ENCODE assay signal across 8 mouse cellular contexts in genomic region chr5:148904846-148905245, GRCm38 (mm10). TPM values are rescaled to one million over a fixed set of nuclear protein-coding genes. Genes with fewer than 3 reads are reported as not detected.
A peak's percentile ranks its signal among the peaks of the same experiment; 100 is the strongest.
DNase-seq lines count a peak whose midpoint lies in the region; ATAC-seq and TF ChIP-seq lines count a peak whose summit lies in the region.

No protein-coding gene starts in this region.

- no peak overlapping the region for H3K9ac ChIP-seq in midbrain, postnatal 0 days (replicated peaks; ENCODE audit: low read length, poor library complexity, severe bottlenecking)
- H3K9ac ChIP-seq in midbrain, embryonic 13.5 days (replicated peaks), result no peak overlapping the region
- H3K9ac ChIP-seq in lung, embryonic 16.5 days (ENCODE audit: low read length), result no peak overlapping the region

- peak; percentile 32 to 70 for DNase-seq in adrenal gland, adult (ENCODE audit: inconsistent age in 2 of 2, low spot score in 1 of 2)
- DNase-seq in adrenal gland, adult 8-10 months, result no peak
- DNase-seq in midbrain, postnatal 0 days (ENCODE audit: low spot score), result peak; percentile 59
- peak; percentile 61 for DNase-seq in heart, postnatal 4 days
- peak; percentile 80 for DNase-seq in thymus, postnatal 25 days
- no peak for DNase-seq in Muller cell, postnatal 12 days (ENCODE audit: inconsistent ontology term)

- 70% methylated on average over 6 of the region's 6 CpGs for WGBS in midbrain, postnatal 0 days
- WGBS in midbrain, embryonic 13.5 days, result 76% methylated on average over 6 of the region's 6 CpGs
- 53% methylated on average over 6 of the region's 6 CpGs for whole genome bisulfite sequencing in lung, embryonic 16.5 days

- H3K27me3 ChIP-seq in midbrain, postnatal 0 days (ENCODE audit: insufficient read depth, low read length), result no peaks in the 10 kb centered on the region
- no peaks in the 10 kb centered on the region for H3K27me3 ChIP-seq in midbrain, embryonic 13.5 days
- no peaks in the 10 kb centered on the region for H3K27me3 ChIP-seq in lung, embryonic 16.5 days (ENCODE audit: control insufficient read depth, insufficient read depth, low read depth, low read length)

- no peak overlapping the region for H3K4me3 ChIP-seq in midbrain, postnatal 0 days (ENCODE audit: low read depth, low read length)
- H3K4me3 ChIP-seq in midbrain, embryonic 13.5 days (replicated peaks), result no peak overlapping the region
- no peak overlapping the region for H3K4me3 ChIP-seq in lung, embryonic 16.5 days (ENCODE audit: low read length)

- H3K4me1 ChIP-seq in midbrain, postnatal 0 days (ENCODE audit: insufficient read depth, low read length), result 0 out of 2 replicates have a peak, but pooled peaks cover 11% of the 10 kb centered on the region
- peaks cover 24% of the 10 kb centered on the region for H3K4me1 ChIP-seq in midbrain, embryonic 13.5 days (replicated peaks)
- peaks cover 10% of the 10 kb centered on the region for H3K4me1 ChIP-seq in lung, embryonic 16.5 days (replicated peaks; ENCODE audit: control insufficient read depth, insufficient read depth, low read length)

- TF ChIP-seq CTCF in midbrain, postnatal 0 days (IDR thresholded peaks at IDR 0.05), result peak; percentile 79

- no peak overlapping the region for H3K27ac ChIP-seq in midbrain, postnatal 0 days (ENCODE audit: low read depth, low read length)
- H3K27ac ChIP-seq in midbrain, embryonic 13.5 days, result no peak overlapping the region
- H3K27ac ChIP-seq in lung, embryonic 16.5 days (ENCODE audit: low read length), result no peak overlapping the region

- H3K36me3 ChIP-seq in midbrain, postnatal 0 days (ENCODE audit: insufficient read depth, low read length), result peaks cover 6% of the 10 kb centered on the region; the same call in 1 of the 2 replicates
- peaks cover 37% of the 10 kb centered on the region for H3K36me3 ChIP-seq in midbrain, embryonic 13.5 days
- H3K36me3 ChIP-seq in lung, embryonic 16.5 days (ENCODE audit: control insufficient read depth, insufficient read depth, low read length), result peaks cover 7% of the 10 kb centered on the region

- no peaks in the 10 kb centered on the region for H3K9me3 ChIP-seq in midbrain, postnatal 0 days (ENCODE audit: low read length)
- no peaks in the 10 kb centered on the region for H3K9me3 ChIP-seq in midbrain, embryonic 13.5 days
- H3K9me3 ChIP-seq in lung, embryonic 16.5 days (ENCODE audit: control insufficient read depth, low read length), result no peaks in the 10 kb centered on the region

- ATAC-seq in midbrain, postnatal 0 days (ENCODE audit: low FRiP score), result no peak
- ATAC-seq in midbrain, embryonic 13.5 days, result no peak
- ATAC-seq in lung, embryonic 16.5 days (ENCODE audit: low read depth), result peak; percentile 27; the same call in 1 of the 2 replicates

- no peak overlapping the region for H3K4me2 ChIP-seq in midbrain, postnatal 0 days (ENCODE audit: low read depth, low read length, poor library complexity, severe bottlenecking)
- no peak overlapping the region for H3K4me2 ChIP-seq in midbrain, embryonic 13.5 days (replicated peaks)
- H3K4me2 ChIP-seq in lung, embryonic 16.5 days (ENCODE audit: low read depth, low read length), result no peak overlapping the region

RNA-seq across cellular contexts. Expression of gene Katnal1, which starts 24.3 kb away (rescaled TPM):
- total RNA-seq in adrenal gland, adult 8-10 months (2022), result 10 to 100 TPM in 3 of 4 experiments, 1 to 10 TPM in 1; 9.6 to 19.8 (median 13.2) TPM
- 38.0 and 51.1 TPM in 2 replicates for total RNA-seq in midbrain, postnatal 0 days (2014; rRNA removed)
- polyA plus RNA-seq in midbrain, postnatal 0 days (2015; fragmentation: Nextera tagmentation; extraction: Ambion mirVana), result 23.6 and 31.4 TPM in 2 replicates
- polyA plus RNA-seq in midbrain, embryonic 13.5 days (2015; fragmentation: Nextera tagmentation; extraction: Ambion mirVana), result 39.3 and 39.5 TPM in 2 replicates
- total RNA-seq in heart, postnatal 4 days (2021), result 10 to 100 TPM in 1 of 2 experiments, 1 to 10 TPM in 1; 9.6 to 11.0 TPM
- polyA plus RNA-seq in lung, embryonic 16.5 days (2015; fragmentation: Nextera tagmentation; extraction: Ambion mirVana), result 11.0 and 11.7 TPM in 2 replicates

Comparison
In these comparisons a context has a peak if more than half of its experiments do, and no peak if none do; other contexts are left out.
1. DNase-seq: peak in adrenal gland, adult (2 of 2), midbrain, postnatal 0 days (single experiment), heart, postnatal 4 days (single experiment) and thymus, postnatal 25 days (single experiment); none in adrenal gland, adult 8-10 months (single experiment) and Muller cell, postnatal 12 days (single experiment).